Mouse (Mus musculus) heart, postnatal 25 days (tissue): ENCODE results near the gene Hook2. TPM values are rescaled to one million over a fixed set of nuclear protein-coding genes. Genes with fewer than 3 reads are reported as not detected.

Experiments
- DNase-seq: peaks from one replicate; pipeline ENCODE4 v3.0.0; 2022; ENCODE audit warnings: low spot score
- intact Hi-C: fragments of 180-260 bp; cut with DNase I; formaldehyde crosslinking; loops from one replicate; pipeline ENCODE4 v1.15.1; 2025
- total RNA-seq, 2 experiments: library from RNA; stranded (reverse); gene quantifications; 2 replicates each; pipeline ENCODE4 v1.2.3; 2021

The Hook2 gene
- 1 to 10 TPM; 2.0 to 2.1 TPM for total RNA-seq

DNA sequence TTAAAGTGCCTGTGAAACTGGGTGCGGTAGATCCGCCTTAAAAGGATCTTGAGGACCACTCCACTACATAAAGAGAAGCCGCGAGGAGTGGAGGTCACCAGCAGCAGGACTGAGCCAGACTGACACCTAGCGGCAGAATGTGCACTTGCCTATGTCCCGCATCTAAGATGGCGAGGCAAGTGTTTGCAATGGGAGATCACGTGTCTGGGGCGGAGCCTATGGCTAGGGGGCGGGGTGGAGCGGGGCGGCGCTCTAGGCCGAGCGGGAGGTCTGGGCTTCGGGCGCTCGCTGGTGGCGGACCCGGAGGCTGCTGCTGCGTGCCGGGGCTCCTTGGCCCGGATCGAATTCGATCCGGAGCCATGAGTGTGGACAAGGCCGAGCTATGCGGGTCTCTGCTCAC, at the start of gene Hook2:
Gene Hook2, plus strand, starts transcription at position 255 of the 400 bp plus-strand sequence.
- DNase-seq, result peak; percentile 93
- intact Hi-C loops, result loop anchor here (1.0 to 5.0 kb wide), 2 partner anchors 15 to 78 kb away; no protein-coding TSS in a partner anchor

DNA sequence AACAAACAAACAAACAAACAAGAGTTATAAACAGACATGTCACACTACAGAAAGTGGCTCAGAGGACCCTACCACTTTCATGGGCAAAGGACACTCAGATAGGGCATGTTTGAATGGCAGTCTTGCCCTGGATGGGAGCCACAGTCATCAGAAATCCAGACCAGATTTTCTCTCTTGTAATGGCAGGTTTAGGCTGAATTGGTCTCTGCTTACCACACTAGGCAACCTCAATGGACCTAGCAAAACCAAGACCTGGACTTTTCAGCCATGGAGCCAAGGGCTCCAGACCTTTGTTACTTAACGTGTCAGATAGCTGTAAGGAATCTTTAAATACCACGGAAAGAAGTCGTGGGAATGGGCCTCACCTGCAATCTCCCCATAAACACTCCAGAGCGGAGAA, 46.7 kb upstream of the Hook2 start:
- intact Hi-C loops, result no loop called here
- DNase-seq, result no peak

DNA sequence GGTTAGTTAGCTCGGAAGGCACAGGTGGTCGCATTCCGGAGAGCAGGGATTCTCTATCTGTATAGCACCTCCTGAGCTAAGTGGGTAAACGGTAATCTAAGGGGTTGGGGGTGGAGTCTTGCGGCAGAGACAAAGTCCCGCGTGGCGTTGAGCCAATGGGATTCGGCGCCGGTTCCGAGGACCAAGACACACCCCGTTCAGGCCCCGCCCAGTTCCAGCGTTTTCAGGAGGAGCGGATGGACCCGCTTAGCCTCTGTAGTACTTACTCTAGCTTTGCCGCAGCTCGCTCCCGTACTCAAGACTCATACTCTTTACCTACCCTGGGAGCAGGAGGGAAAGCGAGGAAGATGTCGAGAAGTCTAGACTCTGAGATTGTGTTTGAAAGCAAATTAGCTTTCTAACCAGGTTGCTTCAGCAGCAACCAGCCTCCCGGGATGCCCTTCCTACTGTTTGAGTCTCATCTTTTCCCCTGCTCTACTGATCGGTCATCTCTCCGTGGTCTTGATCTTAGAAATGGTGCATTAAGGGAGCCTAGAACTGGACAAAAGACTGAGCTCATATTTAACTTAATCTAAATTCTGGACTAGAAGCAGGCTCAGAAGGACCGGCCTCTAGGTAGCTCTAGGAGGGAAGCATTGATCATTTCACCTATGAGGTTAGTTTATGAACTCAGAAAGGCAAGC, 45.8 kb upstream of the Hook2 start:
- no peak for DNase-seq
- intact Hi-C loops, result no loop called here

DNA sequence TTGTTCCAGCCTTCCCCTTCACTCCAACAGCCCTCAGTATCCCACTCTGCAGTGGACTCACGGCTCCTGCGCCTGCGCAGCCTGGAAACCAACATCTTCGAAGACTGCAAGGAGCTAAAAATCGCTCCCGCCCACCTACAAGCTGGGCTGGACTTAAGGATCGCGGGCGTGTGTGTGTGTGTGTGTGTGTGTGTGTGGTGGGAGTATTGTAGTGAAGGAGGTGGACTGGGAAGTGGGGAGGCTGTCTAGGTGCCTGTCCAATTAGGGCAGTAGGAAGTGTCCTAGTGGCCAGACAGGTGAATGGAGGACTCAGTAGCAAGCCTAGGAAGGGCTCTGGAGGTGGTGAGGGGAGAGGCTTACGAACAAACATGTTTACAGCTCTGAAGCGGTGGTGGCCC, 45.2 kb upstream of the Hook2 start:
- DNase-seq, result no peak
- intact Hi-C loops, result no loop called here

DNA sequence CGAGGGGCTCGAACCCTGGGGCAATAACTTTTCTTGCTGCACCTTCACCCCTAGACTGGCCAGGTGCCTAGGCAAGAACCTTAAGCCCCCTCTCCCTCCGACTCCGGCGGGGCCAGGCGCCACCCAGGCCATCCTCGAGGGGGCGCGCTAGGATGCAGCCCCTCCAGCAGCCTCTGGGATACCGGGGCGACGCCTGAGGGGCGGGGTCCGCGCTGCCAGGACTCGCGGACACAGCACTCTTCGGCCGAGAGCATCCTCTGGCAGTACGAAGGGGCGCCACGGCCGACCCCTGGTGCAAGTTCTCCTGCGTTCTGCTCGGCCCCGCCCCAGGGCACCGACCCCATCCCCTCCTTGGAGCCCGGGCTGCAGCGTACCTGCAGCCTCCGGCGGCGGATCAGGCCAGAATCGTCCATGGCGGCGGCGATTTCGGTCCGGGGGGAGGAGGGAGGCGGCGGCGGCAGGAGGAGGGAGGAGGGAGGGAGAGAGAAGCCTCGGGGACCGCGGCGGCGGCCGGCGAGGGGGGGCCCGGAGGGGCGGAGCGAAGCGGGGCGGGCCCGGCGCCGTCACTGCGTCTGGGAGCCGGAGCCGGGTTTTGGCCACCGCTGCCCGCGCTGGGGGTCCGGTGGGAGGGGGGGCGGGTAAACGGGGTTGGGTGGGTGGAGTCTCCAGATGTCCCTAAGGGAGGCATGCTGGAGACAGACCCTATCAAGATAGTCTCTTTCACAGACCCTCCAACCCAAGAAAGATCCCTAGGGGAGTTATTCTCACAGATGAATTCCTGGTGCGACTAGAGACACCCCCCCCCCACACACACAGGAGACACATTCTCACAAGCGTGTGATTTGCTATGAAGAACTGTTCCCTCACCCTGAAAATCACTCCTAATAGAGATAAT, 44.5 kb upstream of the Hook2 start:
- intact Hi-C loops, result no loop called here
- DNase-seq, result no peak

DNA sequence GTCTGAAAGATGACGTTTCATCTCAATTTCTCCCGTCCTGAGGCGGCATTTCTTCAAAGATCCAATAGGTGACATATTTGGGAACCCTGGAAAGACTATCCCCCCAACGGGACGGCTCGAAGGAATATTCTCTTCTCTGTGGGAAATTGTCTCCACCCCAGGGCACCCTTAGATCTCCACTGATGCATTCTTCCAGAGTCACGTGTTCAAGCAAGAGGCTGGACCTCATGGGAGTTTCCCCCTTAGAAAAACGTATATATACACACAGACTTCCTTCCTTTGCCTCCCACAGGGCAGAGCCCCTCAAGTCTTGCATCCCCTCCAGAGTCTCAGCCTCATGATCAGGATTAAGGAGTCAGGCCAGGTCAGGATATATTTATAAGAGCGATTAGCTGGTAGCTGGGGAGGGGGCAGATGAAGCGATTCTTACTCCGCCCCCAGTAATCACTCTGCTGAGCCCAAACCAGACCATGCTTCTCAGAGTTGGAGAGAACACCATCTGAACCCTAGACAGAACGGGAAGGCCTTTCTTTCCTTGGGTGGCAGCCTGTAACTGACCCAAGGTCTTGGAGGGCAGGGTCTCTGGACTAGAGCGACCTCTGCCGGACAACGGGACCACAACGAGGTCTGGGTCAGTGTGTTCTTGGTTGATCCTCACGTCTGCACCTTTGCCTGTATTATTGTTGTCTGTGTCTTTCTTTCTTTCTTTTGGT, 43.7 kb upstream of the Hook2 start, which contains the start of gene Rtbdn:
Gene Rtbdn, plus strand, starts transcription at position 464 of the 713 bp plus-strand sequence.
- intact Hi-C loops, result no loop called here
- DNase-seq, result no peak

DNA sequence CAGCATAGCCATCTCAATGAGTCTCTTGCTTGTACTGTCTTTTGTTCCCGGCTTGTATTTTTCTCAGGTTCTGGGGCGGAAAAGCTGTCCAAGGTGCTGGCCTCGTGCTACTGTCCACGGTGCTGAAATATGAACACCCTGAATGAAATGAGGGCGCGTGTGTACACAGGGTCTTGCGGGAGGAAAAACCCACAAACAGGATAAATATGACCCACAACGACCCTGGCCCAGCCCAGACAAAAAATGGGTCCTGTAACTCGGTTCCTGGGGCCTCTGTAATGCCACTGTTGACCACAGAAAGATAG, 43.2 kb upstream of the Hook2 start:
- DNase-seq, result no peak

DNA sequence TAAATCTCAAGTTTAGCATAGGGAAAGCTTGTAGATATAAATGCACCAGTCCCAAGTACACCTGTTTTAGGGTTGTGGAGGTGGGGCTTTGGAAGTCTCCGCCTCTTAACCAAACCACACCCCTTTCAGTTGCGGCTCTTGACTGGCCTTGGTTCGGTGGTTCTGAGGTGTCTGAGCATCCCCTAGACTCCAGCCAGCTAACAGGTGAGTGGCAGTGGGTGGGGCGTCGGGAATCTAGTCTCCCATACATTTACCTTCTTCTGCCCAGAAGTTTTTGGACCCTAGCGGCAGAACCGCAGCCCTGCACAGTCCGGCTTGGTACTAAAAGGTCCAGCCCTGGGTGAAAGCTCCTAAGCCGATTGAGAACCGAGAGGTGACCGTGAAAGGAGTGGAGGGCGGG, 40.6 kb upstream of the Hook2 start:
- intact Hi-C loops, result no loop called here
- DNase-seq, result no peak

More for the DNA sequence above, 43.2 kb upstream of the Hook2 start:
- intact Hi-C loops, result no loop called here

DNA sequence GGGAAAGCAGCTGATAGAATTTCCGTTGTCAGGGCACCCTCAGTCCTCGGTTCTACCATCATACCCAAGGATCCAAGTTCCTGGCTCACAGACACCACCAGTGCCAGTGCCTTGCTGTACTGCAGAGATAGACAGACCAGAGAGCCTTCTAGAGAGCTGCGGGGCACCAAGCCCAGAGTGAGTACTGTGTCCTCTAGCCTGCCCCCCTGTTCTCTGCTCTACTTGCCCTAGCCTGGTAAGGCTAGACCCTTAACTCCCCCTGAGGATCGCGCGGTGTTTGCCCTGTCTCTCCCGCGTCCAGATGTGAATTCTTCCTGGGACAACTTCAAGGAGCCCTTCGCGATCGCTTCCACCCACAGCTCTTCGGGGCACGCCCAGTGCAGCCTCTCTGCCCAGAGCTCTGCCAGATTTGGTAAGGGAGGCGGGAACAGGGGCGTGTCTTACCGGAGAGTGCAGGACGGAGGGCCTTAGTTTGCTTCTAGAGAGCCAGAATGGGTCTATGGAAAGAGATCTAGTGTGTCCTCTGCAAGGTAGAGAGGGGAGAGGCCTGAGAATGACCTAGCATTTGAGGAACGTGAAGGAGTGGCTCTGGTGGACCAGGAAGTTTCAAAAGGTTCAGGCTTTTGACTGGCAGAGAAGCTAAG, 37.7 kb upstream of the Hook2 start:
- DNase-seq, result no peak

DNA sequence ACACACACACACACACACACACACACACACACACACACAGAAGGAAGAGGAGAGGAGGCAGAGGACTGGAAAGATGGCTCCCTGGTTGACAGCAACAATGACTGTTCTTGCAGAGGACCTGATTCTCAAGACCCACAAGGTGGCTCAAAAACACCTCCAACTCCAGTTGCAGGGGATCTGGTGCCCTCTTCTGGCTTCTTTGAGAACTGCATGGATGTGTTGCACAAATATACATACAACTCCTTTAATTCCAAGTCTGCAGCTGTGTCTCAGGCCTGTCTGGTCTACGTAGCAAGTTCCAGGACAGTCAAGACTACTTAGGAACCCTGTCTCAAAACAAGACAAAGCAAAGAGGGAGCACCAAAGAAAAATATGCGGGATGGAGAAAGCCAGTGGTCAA, 33.6 kb upstream of the Hook2 start:
- no peak for DNase-seq
- intact Hi-C loops, result no loop called here

More for the DNA sequence above, 37.7 kb upstream of the Hook2 start:
- intact Hi-C loops, result no loop called here

DNA sequence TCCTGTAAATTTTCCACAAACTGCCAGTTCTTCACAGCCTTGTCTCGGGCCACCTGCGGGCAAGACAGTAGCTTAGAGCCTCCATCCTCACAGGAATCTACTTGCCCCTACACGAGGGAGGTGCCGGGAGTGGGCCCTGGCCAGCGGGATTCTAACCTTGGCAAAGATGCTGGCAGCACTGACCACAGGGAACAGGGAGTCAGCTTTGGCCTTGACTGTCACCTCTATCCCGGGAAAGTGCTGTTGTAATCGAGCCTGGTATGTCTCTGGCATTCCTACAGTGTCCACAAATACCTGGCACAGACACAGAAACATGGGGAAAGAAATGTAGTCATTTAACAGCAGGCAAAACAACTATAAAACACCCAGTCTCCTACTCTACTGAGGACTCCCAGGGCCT, 30.6 kb upstream of the Hook2 start:
- intact Hi-C loops, result loop anchor here (5.0 kb wide), 1 partner anchor 37 kb away; no protein-coding TSS in a partner anchor
- no peak for DNase-seq

DNA sequence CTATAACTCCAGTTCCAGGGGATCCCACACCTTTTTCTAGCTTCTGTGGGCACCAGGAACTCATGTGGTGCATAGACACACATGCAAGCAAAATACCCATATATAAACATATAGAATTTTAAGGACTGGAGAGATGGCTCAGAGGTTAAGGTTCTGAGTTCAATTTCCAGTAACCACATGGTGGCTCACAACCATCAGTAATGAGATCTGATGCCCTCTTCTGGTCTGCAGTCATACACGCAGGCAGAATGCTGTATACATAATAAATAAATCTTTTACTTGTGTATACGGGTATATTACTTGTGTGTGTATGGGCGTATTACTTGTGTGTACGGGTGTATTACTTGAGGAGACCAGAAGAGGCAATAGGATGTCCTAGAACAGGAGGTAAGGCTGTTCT, 26.5 kb upstream of the Hook2 start:
- intact Hi-C loops, result loop anchor here (5.0 kb wide), 1 partner anchor 33 kb away; no protein-coding TSS in a partner anchor
- no peak for DNase-seq

DNA sequence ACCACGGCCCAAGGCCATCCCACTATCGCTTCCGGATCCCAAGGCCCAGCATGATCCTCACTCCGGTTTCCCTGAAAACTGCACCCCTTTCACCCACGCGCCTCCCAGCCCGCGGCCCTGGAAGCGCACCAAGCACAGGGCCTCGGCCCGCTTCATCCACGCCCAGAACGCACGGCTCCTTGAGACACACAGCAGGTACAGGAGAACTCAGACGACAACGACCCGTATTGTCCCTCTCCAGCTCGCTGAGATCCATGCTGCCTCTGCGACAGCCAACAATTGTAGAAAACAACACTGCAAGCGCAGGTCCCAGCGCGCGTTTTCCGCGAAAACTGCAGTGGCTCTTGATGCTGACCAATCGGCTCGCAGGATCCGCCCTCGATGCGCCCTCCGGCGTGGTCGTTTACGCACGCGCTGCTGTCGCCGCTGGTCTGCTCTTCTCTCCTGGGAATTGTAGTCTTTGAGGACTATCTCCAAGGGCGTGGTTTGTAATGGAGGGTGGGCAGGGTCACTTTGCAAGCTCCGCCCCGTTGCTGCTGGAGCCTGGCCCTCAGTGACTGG, 24.6 kb upstream of the Hook2 start:
- DNase-seq, result peak; percentile 90
- intact Hi-C loops, result no loop called here

DNA sequence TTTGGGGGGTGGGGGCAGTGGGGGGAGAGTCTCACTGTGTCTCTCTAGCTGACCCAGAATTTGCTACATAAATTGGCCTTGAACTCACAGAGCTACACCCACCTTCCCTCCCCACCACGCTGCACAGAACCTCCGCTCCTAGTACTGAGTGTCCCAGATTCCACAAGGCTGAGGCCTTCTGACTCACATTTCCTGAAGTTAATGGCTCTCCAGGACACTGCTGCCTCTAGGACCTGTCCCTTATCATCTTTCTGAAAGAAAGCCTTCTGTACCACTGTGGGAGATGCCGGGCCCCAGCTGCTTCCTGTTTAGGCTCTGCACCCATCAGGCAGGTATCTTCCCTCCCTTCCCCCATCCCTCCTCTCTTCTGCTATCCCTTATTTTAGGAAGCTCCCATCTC, 23.8 kb upstream of the Hook2 start:
- no peak for DNase-seq
- intact Hi-C loops, result no loop called here

DNA sequence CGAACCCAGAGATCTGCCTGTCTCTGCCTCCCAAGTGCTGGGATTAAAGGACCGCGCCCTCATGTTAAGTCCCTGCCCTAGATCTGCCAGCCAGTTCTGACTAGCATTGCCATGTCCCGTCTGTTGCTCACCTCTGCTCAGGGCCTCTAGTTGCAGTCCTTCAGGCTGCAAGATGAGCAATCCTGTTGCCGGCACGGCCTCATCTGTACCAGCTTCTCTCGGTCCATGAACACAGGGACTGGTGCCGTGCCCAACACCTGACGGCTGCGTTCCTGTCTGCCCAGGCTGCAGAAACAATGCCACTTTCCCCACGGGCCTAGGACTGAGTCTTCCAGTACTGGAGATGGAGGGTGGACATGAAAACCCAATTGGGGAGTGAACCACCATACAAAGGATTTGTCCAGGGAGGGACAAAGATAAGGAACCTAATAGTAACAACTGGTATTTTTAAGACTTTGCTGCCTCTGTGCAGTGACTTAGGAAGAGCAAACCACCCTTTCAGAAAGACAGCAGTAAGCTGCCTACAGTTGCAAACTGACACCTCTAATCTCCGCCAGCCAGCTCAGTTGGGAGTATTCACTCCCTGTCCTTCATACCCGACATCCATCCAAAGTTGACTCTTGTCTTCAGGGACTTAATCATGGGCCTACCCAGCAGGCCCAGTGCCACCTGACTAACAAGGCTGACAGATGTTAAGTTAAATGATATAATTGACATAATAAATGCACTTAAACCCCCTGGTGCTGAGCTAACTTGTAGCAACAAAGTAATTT, 22.7 kb upstream of the Hook2 start:
- DNase-seq, result no peak
- intact Hi-C loops, result no loop called here

DNA sequence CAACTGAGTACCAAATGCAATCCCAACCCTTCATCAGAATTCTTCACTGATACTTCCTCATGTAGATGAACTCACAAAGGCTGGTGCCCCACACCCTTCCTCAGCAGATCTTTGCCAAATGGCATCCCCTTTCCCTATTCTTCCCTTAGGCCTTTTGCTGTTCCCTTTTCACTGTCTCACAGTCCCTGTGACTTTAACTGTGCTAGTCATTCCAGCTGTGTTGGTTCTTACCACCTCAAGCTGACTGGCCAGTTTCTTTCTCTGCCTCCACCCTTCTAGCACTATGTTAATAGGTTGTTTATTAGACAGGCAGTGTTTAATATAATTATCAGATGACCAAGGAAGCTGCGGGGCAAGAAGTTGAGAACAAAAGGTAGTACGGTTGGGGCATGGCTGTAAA, 21.8 kb upstream of the Hook2 start:
- intact Hi-C loops, result no loop called here
- DNase-seq, result no peak

DNA sequence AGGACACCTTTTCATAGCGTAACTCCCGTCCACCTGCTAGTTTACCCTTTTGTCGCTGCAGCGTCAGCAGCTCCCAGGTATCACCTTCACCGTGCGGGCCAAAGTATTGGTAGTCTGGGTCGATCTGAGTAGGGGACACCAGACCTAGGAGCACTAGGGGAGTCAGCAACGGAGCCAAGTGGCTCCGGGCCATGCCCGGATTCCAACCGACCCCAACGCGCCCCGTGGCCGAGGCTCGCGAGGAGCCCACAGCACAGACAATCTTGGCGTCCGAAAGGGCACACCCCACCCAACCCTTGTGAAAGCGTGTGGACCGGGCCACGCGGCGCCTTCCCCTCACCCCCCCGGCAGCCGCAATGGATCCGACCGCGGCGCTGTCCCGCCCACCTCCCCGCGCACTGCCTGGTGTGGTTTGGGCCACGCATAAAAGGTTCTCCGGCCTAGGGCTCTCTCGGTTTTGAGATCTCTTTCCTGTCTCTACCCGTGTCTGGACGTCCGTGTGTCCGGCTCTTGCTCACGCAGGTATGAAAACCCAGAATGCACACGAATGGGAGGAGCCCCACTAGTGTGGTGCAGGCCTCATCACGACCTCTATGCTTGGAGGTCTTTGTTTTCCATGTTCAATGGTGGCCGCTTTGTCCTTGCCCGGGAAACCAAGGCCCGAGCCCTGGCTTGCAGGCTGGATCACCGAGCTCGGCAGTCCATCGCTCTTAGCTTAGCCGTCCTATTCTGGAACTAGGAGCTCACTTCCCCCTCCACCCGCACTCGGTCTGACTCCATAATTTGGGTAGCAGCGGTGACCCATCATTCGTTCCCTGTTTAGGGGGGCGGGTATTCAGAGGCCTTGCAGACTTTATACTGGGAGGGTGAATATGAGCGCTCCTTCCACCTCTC, 20.9 kb upstream of the Hook2 start, which contains the start of the genes Gm49661, Prdx2 and Rnaseh2a:
Gene Gm49661, minus strand, starts transcription at position 193 of the 894 bp plus-strand sequence.
Gene Prdx2, plus strand, starts transcription at position 347 of the 894 bp plus-strand sequence.
Gene Rnaseh2a, minus strand, starts transcription at position 527 of the 894 bp plus-strand sequence.
- intact Hi-C loops, result no loop called here
- DNase-seq, result peak; percentile 39
